ENCODE assay signal across 8 mouse cellular contexts in the genomic region with DNA sequence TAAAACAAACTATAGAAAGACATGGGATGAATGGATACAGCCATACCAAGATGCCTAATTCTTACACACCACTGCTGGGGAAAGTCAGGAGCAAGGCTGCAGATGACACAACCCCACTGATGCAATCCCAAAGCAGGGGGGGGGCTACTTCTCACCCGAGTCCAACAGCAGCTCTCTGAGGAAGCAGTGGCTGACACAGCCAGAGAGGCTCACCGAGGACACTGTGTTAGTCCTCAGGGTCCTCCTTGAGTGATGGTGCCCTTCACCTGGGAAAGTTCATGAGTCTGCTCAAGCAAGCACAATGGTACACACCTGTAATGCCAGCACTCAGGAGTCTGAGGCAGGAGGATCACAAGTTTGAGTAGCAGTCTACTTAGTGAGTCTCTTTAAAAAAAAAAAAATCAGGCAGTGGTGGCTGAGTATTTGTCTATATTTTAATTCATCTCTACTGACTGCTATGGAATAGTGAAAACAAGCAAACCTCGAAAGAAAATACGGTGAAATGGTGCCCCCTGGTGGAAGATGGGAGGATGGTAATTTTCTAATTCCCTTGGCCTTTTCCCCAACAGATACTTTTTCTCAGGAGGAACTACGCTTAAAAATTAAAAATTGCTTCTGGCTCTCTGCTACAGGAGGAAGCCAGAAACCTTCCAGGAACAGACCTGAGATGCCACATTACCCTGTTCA. TPM values are rescaled to one million over a fixed set of nuclear protein-coding genes. Genes with fewer than 3 reads are reported as not detected.
A peak's percentile ranks its signal among the peaks of the same experiment; 100 is the strongest.
DNase-seq lines count a peak whose midpoint lies in the region; ATAC-seq and TF ChIP-seq lines count a peak whose summit lies in the region.

No protein-coding gene starts in this region.

- H3K4me1 ChIP-seq in kidney, adult 2 months (ENCODE audit: control insufficient read depth, insufficient read depth, low read length) = no peaks in the 10 kb centered on the region; the same call in 1 of the 2 replicates
- H3K4me1 ChIP-seq in kidney, embryonic 14.5 days (ENCODE audit: control insufficient read depth, insufficient read depth, low read length) = no peaks in the 10 kb centered on the region

- in situ Hi-C loops in Patski (cut with MboI; ENCODE audit: low pct_unique_long_range_greater_than_20kb) = no loop called here

- no peak overlapping the region for H3K4me2 ChIP-seq in kidney, embryonic 14.5 days (replicated peaks; ENCODE audit: low read depth, low read length)

- no peaks in the 10 kb centered on the region for H3K9me3 ChIP-seq in kidney, embryonic 14.5 days (ENCODE audit: control insufficient read depth, low read length)

- CTCF ChIA-PET in Patski (lab: Charles Lee) = interaction anchor here (0.7 to 0.8 kb wide), 2 partner anchors 9 to 92 kb away, joined by 3 read pairs; no protein-coding TSS in a partner anchor

- POLR2A ChIA-PET in Patski (lab: Charles Lee) = interaction anchor here (0.7 kb wide), 1 partner anchor 107 kb away, joined by 3 read pairs; no protein-coding TSS in a partner anchor

- no peak overlapping the region for H3K9ac ChIP-seq in kidney, embryonic 14.5 days (ENCODE audit: low read depth, low read length)

- no peaks in the 10 kb centered on the region for H3K27me3 ChIP-seq in kidney, adult 2 months (replicated peaks; ENCODE audit: control insufficient read depth, insufficient read depth, low read length)
- no peaks in the 10 kb centered on the region for H3K27me3 ChIP-seq in kidney, embryonic 14.5 days (ENCODE audit: control insufficient read depth, insufficient read depth, low read length)
- no peaks in the 10 kb centered on the region for H3K27me3 ChIP-seq in Patski

- TF ChIP-seq CTCF in kidney, adult 2 months (conservative IDR thresholded peaks at IDR 0.05; ENCODE audit: insufficient read depth, insufficient read length, low read depth, low read length) = peak; percentile 40
- peak; percentile 71 for TF ChIP-seq CTCF in Patski (IDR thresholded peaks at IDR 0.05)

- no peak overlapping the region for H3K27ac ChIP-seq in kidney, adult 2 months (ENCODE audit: insufficient read depth, low read depth, low read length)
- no peak overlapping the region for H3K27ac ChIP-seq in kidney, embryonic 14.5 days (ENCODE audit: low read depth, low read length)

- 12% methylated on average over 5 of the region's 5 CpGs for WGBS in kidney, adult 2 months
- 28% methylated on average over 5 of the region's 5 CpGs for WGBS in kidney, embryonic 14.5 days

- intact Hi-C loops in left cerebral cortex, postnatal 25 days (cut with DNase I) = no loop called here

- ATAC-seq in kidney, embryonic 14.5 days (ENCODE audit: low FRiP score, low TSS enrichment) = no peak
- no peak for ATAC-seq in Patski

- no peak overlapping the region for H3K4me3 ChIP-seq in kidney, adult 2 months (ENCODE audit: insufficient read depth, low read depth, low read length)
- no peak overlapping the region for H3K4me3 ChIP-seq in kidney, embryonic 14.5 days (ENCODE audit: low read length)

- H3K36me3 ChIP-seq in kidney, adult 2 months (ENCODE audit: control insufficient read depth, insufficient read depth, low read length) = peaks cover 2% of the 10 kb centered on the region
- H3K36me3 ChIP-seq in kidney, embryonic 14.5 days (ENCODE audit: control insufficient read depth, insufficient read depth, low read length) = peaks cover 5% of the 10 kb centered on the region; the same call in 1 of the 2 replicates

- no peak for TF ChIP-seq POLR2A in kidney, adult 2 months (IDR thresholded peaks at IDR 0.05; ENCODE audit: low read depth, low read length)

- DNase-seq in kidney, adult 2 months = peak; percentile 82
- DNase-seq in Patski (ENCODE audit: low read depth, low spot score) = no peak
- DNase-seq in cerebellum, postnatal 14 days = peak; percentile 86
- DNase-seq in gastrocnemius, postnatal 4 days (ENCODE audit: low spot score in 2 of 2) = peak; percentile 44 to 66
- DNase-seq in left cerebral cortex, postnatal 25 days (ENCODE audit: low spot score in 2 of 2) = peak; percentile 73 to 81
- DNase-seq in ovary, postnatal 14 days (ENCODE audit: low spot score) = peak; percentile 76
- peak; percentile 71 for DNase-seq in thymus, postnatal 25 days

RNA-seq across cellular contexts. Expression of gene Vps53, which starts 12.2 kb away (rescaled TPM):
- polyA plus RNA-seq in kidney, adult 2 months (2012; rRNA removed) = 46.2 and 47.5 TPM in 2 replicates
- 27.3 and 40.8 TPM in 2 replicates for polyA plus RNA-seq in kidney, embryonic 14.5 days (2014; fragmentation: Nextera tagmentation; extraction: Ambion mirVana)
- 53.0 TPM for polyA plus RNA-seq in Patski (2021)
- 10 to 100 TPM; 30.2 to 33.7 TPM for total RNA-seq in gastrocnemius, postnatal 4 days (2021)
- 10 to 100 TPM; 78.3 to 81.6 TPM for total RNA-seq in left cerebral cortex, postnatal 25 days (2021)

RNA-seq across cellular contexts. Expression of gene Fam57a, which starts 12.2 kb away (rescaled TPM):
- 5.8 and 6.1 TPM in 2 replicates for polyA plus RNA-seq in kidney, adult 2 months (2012; rRNA removed)
- polyA plus RNA-seq in kidney, embryonic 14.5 days (2014; fragmentation: Nextera tagmentation; extraction: Ambion mirVana) = 25.5 and 26.5 TPM in 2 replicates
- polyA plus RNA-seq in Patski (2021) = 5.9 TPM
- 10 to 100 TPM in 1 of 2 experiments, 1 to 10 TPM in 1; 9.8 to 12.1 TPM for total RNA-seq in gastrocnemius, postnatal 4 days (2021)
- total RNA-seq in left cerebral cortex, postnatal 25 days (2021) = 10 to 100 TPM; 15.1 to 16.6 TPM

RNA-seq across cellular contexts. Expression of gene Dbil5, which starts 50.2 kb away (rescaled TPM):
- polyA plus RNA-seq in kidney, adult 2 months (2012; rRNA removed) = 0.58 and 1.1 TPM in 2 replicates
- 1.2 and 1.6 TPM in 2 replicates for polyA plus RNA-seq in kidney, embryonic 14.5 days (2014; fragmentation: Nextera tagmentation; extraction: Ambion mirVana)
- 0.67 TPM for polyA plus RNA-seq in Patski (2021)
- not detected for total RNA-seq in gastrocnemius, postnatal 4 days (2021)
- total RNA-seq in left cerebral cortex, postnatal 25 days (2021) = 1 to 10 TPM; 1.1 to 1.6 TPM

RNA-seq across cellular contexts. Expression of gene Gemin4, which starts 50.2 kb away (rescaled TPM):
- 5.1 TPM in 2 replicates for polyA plus RNA-seq in kidney, adult 2 months (2012; rRNA removed)
- 18.8 and 43.8 TPM in 2 replicates for polyA plus RNA-seq in kidney, embryonic 14.5 days (2014; fragmentation: Nextera tagmentation; extraction: Ambion mirVana)
- polyA plus RNA-seq in Patski (2021) = 4.4 TPM
- 1 to 10 TPM; 3.5 to 5.2 TPM for total RNA-seq in gastrocnemius, postnatal 4 days (2021)
- 1 to 10 TPM; 4.6 to 8.8 TPM for total RNA-seq in left cerebral cortex, postnatal 25 days (2021)
